Mouse (Mus musculus) hindbrain, embryonic 16.5 days (tissue): Measurements from ENCODE around the gene Lrrc8a. TPM values are rescaled to one million over a fixed set of nuclear protein-coding genes. Genes with fewer than 3 reads are reported as not detected.

Experiments used
- ATAC-seq: fragments of 200-750 bp; cut with Nextera tagmentation; 2 replicates; pipeline ENCODE4 v1.8.0; 2017; ENCODE audit warnings: moderate TSS enrichment, moderate library complexity
- H3K27ac ChIP-seq: fragments of 300-500 bp; sonication (generic); 2 replicates; pipeline ENCODE4 v1.5.1; 2014; ENCODE audit warnings: low read depth, mild to moderate bottlenecking, control low read depth, low read length, moderate library complexity
- H3K27me3 ChIP-seq: fragments of 300-500 bp; sonication (generic); replicated peaks from 2 replicates; pipeline ENCODE4 v1.6.1; 2014; ENCODE audit warnings: low read length; ENCODE audit not compliant: control insufficient read depth, insufficient read depth
- H3K36me3 ChIP-seq: fragments of 300-500 bp; sonication (generic); 2 replicates; pipeline ENCODE4 v1.6.1; 2014; ENCODE audit warnings: mild to moderate bottlenecking, low read length, moderate library complexity, mixed read lengths; ENCODE audit not compliant: control insufficient read depth, insufficient read depth
- H3K4me1 ChIP-seq: fragments of 300-500 bp; sonication (generic); 2 replicates; pipeline ENCODE4 v1.6.1; 2014; ENCODE audit warnings: low read depth, low read length; ENCODE audit not compliant: control insufficient read depth, insufficient read depth
- H3K4me2 ChIP-seq: fragments of 300-500 bp; sonication (generic); 2 replicates; pipeline ENCODE4 v1.6.1; 2014; ENCODE audit warnings: mild to moderate bottlenecking, low read length, control low read depth, moderate library complexity
- H3K4me3 ChIP-seq: fragments of 300-500 bp; sonication (generic); 2 replicates; pipeline ENCODE4 v1.5.1; 2014; ENCODE audit warnings: mild to moderate bottlenecking, low read length, control low read depth, moderate library complexity
- H3K9ac ChIP-seq: fragments of 300-500 bp; sonication (generic); 2 replicates; pipeline ENCODE4 v1.6.1; 2014; ENCODE audit warnings: low read depth, mild to moderate bottlenecking, control low read depth, low read length, moderate library complexity
- H3K9me3 ChIP-seq: fragments of 300-500 bp; sonication (generic); 2 replicates; pipeline ENCODE4 v1.6.1; 2014; ENCODE audit warnings: mild to moderate bottlenecking, low read length, moderate library complexity; ENCODE audit not compliant: control insufficient read depth
- WGBS: fragments of 180-500 bp; shearing (Covaris S2); extraction: QIAGEN DNeasy Blood & Tissue Kit; methylation state at CpG from one replicate; pipeline ENCODE4 v1.1.7; 2014; 5-methylcytosine and 5-hydroxymethylcytosine counted together
- polyA plus RNA-seq: library from polyadenylated mRNA; unstranded; fragments of >200 nt; fragmentation: Nextera tagmentation; extraction: Ambion mirVana; gene quantifications from 2 replicates; pipeline ENCODE4 v1.2.1, GENCODE M21; 2015

Gene Lrrc8a
- polyA plus RNA-seq, 1 experiment from 2014 or later = 53.6 TPM

- Histone ChIP-seq H3K4me1 (peaks cover 23% of the 10 kb centered on the region), H3K4me2 (no peak overlapping the region), H3K4me3 (no peak overlapping the region), H3K36me3 (peaks cover 3% of the 10 kb centered on the region; the same call in 1 of the 2 replicates), H3K27ac (no peak overlapping the region), H3K9ac (no peak overlapping the region), H3K27me3 (no peaks in the 10 kb centered on the region), H3K9me3 (no peaks in the 10 kb centered on the region)
- no peak for ATAC-seq
- WGBS = 92% methylated on average over 5 of the region's 5 CpGs
Observed at GRCm38 (mm10) chr2:30235593-30235992, 1.9 kb upstream of the Lrrc8a start.

- Histone ChIP-seq H3K4me2 (peak overlapping the region; percentile 79), H3K9ac (peak overlapping the region; percentile 73), H3K27ac (peak overlapping the region; percentile 82), H3K36me3 (peaks cover 7% of the 10 kb centered on the region), H3K4me3 (peak overlapping the region; percentile 89), H3K9me3 (no peaks in the 10 kb centered on the region), H3K4me1 (peaks cover 23% of the 10 kb centered on the region), H3K27me3 (no peaks in the 10 kb centered on the region)
- 4% methylated on average over 18 of the region's 18 CpGs for WGBS
- ATAC-seq = no peak
Observed at GRCm38 (mm10) chr2:30236426-30237198, 903 bp upstream of the Lrrc8a start.

DNA sequence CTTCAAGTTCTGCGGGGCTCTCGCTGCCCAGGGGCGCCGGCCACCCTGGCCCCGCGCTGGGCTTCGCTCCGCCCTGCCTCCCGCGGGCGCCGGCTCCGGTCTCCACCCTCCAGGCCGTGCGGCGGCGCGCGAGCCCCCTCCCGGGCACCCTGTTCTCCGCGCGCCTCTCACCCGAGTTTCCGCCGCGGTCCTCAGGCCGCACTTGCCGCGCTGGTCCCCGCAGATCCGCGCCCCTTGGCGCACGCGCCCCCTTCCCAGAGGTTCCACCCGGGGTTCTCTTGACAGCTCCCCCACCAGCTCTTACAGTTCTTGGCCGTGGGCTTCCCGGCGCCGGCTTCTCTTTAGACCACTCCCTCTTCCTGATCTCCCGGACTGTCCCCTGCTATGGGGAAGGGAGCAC, 366 bp downstream of the Lrrc8a start:
- H3K27ac ChIP-seq = peak overlapping the region; percentile 88
- no peaks in the 10 kb centered on the region for H3K9me3 ChIP-seq
- peak overlapping the region; percentile 95 for H3K9ac ChIP-seq
- peak; percentile 91 for ATAC-seq
- H3K4me1 ChIP-seq = peaks cover 29% of the 10 kb centered on the region
- peaks cover 7% of the 10 kb centered on the region for H3K36me3 ChIP-seq
- H3K4me3 ChIP-seq = peak overlapping the region; percentile 89
- H3K27me3 ChIP-seq = no peaks in the 10 kb centered on the region
- WGBS = under 1% methylated on average over 16 of the region's 42 CpGs
- peak overlapping the region; percentile 88 for H3K4me2 ChIP-seq

- WGBS = 79% methylated on average over 3 of the region's 3 CpGs
- Histone ChIP-seq H3K4me1 (peaks cover 29% of the 10 kb centered on the region), H3K9me3 (no peaks in the 10 kb centered on the region), H3K4me2 (peak overlapping the region; percentile 88), H3K36me3 (peaks cover 9% of the 10 kb centered on the region), H3K4me3 (peak overlapping the region; percentile 89), H3K9ac (peak overlapping the region; percentile 95), H3K27ac (no peak overlapping the region), H3K27me3 (no peaks in the 10 kb centered on the region)
- ATAC-seq = no peak
Observed at GRCm38 (mm10) chr2:30238906-30239465, 1.5 kb downstream of the Lrrc8a start.

- H3K4me3 ChIP-seq = no peak overlapping the region
- H3K36me3 ChIP-seq = peaks cover 9% of the 10 kb centered on the region
- no peaks in the 10 kb centered on the region for H3K9me3 ChIP-seq
- 80% methylated on average over 4 of the region's 4 CpGs for WGBS
- H3K9ac ChIP-seq = peak overlapping the region; percentile 4; the same call in 1 of the 2 replicates
- ATAC-seq = no peak
- H3K4me1 ChIP-seq = peaks cover 29% of the 10 kb centered on the region
- H3K27me3 ChIP-seq = no peaks in the 10 kb centered on the region
- no peak overlapping the region for H3K4me2 ChIP-seq
- no peak overlapping the region for H3K27ac ChIP-seq
Observed at GRCm38 (mm10) chr2:30239777-30240176, 2.3 kb downstream of the Lrrc8a start.

DNA sequence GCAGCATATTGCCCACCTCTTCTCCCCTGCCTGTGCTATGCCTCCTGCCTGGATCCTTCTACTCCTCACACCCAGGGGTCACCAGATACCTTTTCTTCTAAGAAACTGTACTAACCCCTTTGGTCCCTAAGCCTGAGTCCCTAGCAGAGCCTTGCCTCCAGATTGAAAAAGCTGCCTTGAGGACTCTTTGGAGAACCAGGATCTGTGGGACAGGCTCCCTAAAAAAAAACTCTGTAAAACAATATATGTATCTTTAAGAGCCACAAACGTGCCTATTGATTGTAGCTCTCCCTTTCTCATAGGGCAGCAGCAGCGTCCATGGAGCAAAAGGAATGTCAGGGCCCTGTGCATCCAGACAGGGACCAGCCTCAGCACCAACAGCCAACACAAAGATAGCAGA, 2.8 kb downstream of the Lrrc8a start, which contains the start of gene Gm28035:
Gm28035 (plus strand) TSS at position 301 of the 400 bp plus-strand sequence.
- no peaks in the 10 kb centered on the region for H3K9me3 ChIP-seq
- H3K27ac ChIP-seq = no peak within 1 kb of the TSS
- no peak within 1 kb of the TSS for H3K4me3 ChIP-seq
- no peak within 1 kb of the TSS; the same call in 1 of the 2 replicates for H3K4me2 ChIP-seq
- WGBS = 85% methylated on average over 2 of the region's 2 CpGs
- H3K27me3 ChIP-seq = no peaks in the 10 kb centered on the region
- peaks cover 29% of the 10 kb centered on the region for H3K4me1 ChIP-seq
- H3K36me3 ChIP-seq = peaks cover 9% of the 10 kb centered on the region
- peak within 1 kb of the TSS; percentile 4; the same call in 1 of the 2 replicates for H3K9ac ChIP-seq
- ATAC-seq = no peak

DNA sequence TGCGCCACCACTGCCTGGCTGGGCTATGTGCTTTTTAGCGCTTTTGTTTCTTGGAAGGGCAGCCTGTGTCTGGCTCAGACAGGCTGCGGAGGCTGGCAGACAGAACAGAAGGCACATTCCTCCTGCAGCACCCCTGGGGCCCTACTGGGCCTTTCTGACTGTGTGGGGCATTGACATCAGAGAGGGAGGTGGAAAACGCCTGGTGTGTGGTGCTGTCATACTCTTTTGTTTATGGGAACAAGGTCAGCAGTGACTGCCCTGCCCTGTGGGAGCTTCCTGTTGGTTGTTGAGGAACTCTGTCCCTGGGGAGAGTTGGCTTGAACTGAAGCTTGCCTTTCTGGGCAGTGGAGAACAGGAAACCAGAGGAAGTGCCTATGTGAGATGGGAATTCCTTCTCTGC, 5.0 kb downstream of the Lrrc8a start:
- Histone ChIP-seq H3K4me2 (no peak overlapping the region), H3K27ac (peak overlapping the region; percentile 29; the same call in 1 of the 2 replicates), H3K4me1 (peaks cover 23% of the 10 kb centered on the region), H3K27me3 (no peaks in the 10 kb centered on the region), H3K36me3 (peaks cover 11% of the 10 kb centered on the region), H3K9ac (no peak overlapping the region), H3K9me3 (no peaks in the 10 kb centered on the region), H3K4me3 (no peak overlapping the region)
- WGBS = 33% methylated on average over 4 of the region's 4 CpGs
- ATAC-seq = no peak

DNA sequence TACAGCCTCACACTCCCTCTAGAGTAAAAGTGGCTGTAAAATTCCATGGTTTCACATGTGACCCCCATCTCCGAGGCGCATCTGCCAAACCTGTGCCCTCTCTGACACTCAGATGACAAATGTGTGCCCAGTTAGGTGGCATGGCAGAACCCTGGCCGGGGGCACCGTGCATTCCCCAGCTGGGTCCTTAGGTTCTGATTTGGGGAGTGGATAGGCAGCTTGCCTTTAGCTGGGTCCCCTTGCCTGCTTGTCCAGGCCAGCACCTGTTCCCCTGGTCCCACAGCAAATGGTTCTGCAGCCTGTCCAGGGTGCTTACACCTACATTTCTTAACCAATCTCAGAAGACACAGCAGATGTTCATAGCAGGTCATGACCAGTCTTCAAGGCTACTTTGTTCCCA, 5.9 kb downstream of the Lrrc8a start:
- peaks cover 23% of the 10 kb centered on the region for H3K4me1 ChIP-seq
- no peak overlapping the region for H3K27ac ChIP-seq
- H3K27me3 ChIP-seq = no peaks in the 10 kb centered on the region
- H3K4me3 ChIP-seq = no peak overlapping the region
- WGBS = 96% methylated on average over 4 of the region's 4 CpGs
- peaks cover 11% of the 10 kb centered on the region for H3K36me3 ChIP-seq
- H3K4me2 ChIP-seq = no peak overlapping the region
- H3K9me3 ChIP-seq = no peaks in the 10 kb centered on the region
- H3K9ac ChIP-seq = no peak overlapping the region
- no peak for ATAC-seq

- Histone ChIP-seq H3K27ac (no peak overlapping the region), H3K27me3 (no peaks in the 10 kb centered on the region), H3K9ac (no peak overlapping the region), H3K4me3 (no peak overlapping the region), H3K4me2 (no peak overlapping the region), H3K36me3 (peaks cover 13% of the 10 kb centered on the region), H3K4me1 (peaks cover 11% of the 10 kb centered on the region), H3K9me3 (no peaks in the 10 kb centered on the region)
- 76% methylated on average over 7 of the region's 7 CpGs for WGBS
- ATAC-seq = no peak; the same call in 1 of the 2 replicates
Observed at GRCm38 (mm10) chr2:30244595-30245178, 7.2 kb downstream of the Lrrc8a start.
